ENCODE assay signal across 8 mouse cellular contexts in the genomic region with DNA sequence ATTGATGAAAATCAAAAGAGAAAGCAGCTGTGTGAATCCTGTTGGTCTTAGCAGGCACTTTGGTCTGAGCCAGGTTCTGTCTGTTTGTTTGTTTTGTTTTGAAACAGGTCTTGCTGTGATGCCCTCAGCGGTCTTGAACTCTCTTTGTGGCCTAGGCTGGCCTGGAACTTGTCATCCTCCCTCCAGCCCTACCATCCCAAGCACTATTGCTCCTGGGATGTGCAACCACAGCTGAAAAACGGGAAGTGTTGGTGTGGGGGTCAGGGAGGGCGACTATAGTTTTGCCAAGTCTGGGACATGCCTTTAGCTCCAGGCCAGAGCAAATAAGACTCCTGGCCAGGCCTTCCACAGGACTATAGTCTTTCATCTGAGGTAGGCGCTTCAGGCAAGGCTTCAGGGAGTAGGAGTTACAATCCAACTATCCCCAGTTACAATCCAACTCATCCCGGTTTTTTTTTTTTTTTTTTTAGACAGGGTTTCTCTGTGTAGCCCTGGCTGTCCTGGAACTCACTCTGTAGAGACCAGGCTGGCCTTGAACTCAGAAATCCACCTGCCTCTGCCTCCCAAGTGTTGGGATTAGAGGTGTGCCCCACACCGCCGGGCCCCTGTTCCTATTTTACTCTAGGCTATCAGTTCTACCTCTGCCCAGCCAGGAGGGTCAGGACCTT. TPM values are rescaled to one million over a fixed set of nuclear protein-coding genes. Genes with fewer than 3 reads are reported as not detected.
A peak's percentile ranks its signal among the peaks of the same experiment; 100 is the strongest.
DNase-seq lines count a peak whose midpoint lies in the region; ATAC-seq and TF ChIP-seq lines count a peak whose summit lies in the region.

No protein-coding gene starts in this region.

- DNase-seq in lung, postnatal 0 days (ENCODE audit: low spot score) = no peak
- DNase-seq in lung, postnatal 36 days = no peak
- no peak for DNase-seq in embryonic facial prominence, embryonic 14.5 days (ENCODE audit: low spot score)
- DNase-seq in limb, embryonic 11.5 days (ENCODE audit: low spot score) = no peak
- DNase-seq in thymus, adult 18-20 months = no peak
- no peak for DNase-seq in thymus, postnatal 4 days
- DNase-seq in ovary, postnatal 14 days (ENCODE audit: low spot score) = no peak

- no peaks in the 10 kb centered on the region for H3K36me3 ChIP-seq in lung, postnatal 0 days (ENCODE audit: insufficient read depth, low read length)
- H3K36me3 ChIP-seq in embryonic facial prominence, embryonic 14.5 days (ENCODE audit: control insufficient read depth, insufficient read depth, low read length) = peaks cover 5% of the 10 kb centered on the region; the same call in 1 of the 2 replicates
- no peaks in the 10 kb centered on the region for H3K36me3 ChIP-seq in limb, embryonic 11.5 days (ENCODE audit: control insufficient read depth, insufficient read depth, low read length)
- H3K36me3 ChIP-seq in small intestine, adult 2 months (ENCODE audit: control insufficient read depth, insufficient read depth, low read length) = peaks cover 5% of the 10 kb centered on the region

- 17% methylated on average over 7 of the region's 7 CpGs for WGBS in lung, postnatal 0 days
- WGBS in embryonic facial prominence, embryonic 14.5 days = 40% methylated on average over 7 of the region's 7 CpGs
- WGBS in limb, embryonic 11.5 days = 44% methylated on average over 7 of the region's 7 CpGs
- WGBS in small intestine, adult 2 months = 3% methylated on average over 7 of the region's 7 CpGs

- peaks cover 13% of the 10 kb centered on the region; the same call in 1 of the 2 replicates for H3K4me1 ChIP-seq in lung, postnatal 0 days (ENCODE audit: insufficient read depth, low read depth, low read length)
- peaks cover 28% of the 10 kb centered on the region for H3K4me1 ChIP-seq in embryonic facial prominence, embryonic 14.5 days (ENCODE audit: control insufficient read depth, insufficient read depth, low read length)
- peaks cover 20% of the 10 kb centered on the region for H3K4me1 ChIP-seq in limb, embryonic 11.5 days (ENCODE audit: control insufficient read depth, insufficient read depth, low read length)
- peaks cover 18% of the 10 kb centered on the region for H3K4me1 ChIP-seq in small intestine, adult 2 months (ENCODE audit: control insufficient read depth, insufficient read depth, insufficient read length, low read length)

- TF ChIP-seq EP300 in lung, postnatal 0 days (IDR thresholded peaks at IDR 0.05) = no peak

- no peaks in the 10 kb centered on the region for H3K9me3 ChIP-seq in lung, postnatal 0 days (ENCODE audit: low read length)
- no peaks in the 10 kb centered on the region for H3K9me3 ChIP-seq in embryonic facial prominence, embryonic 14.5 days (ENCODE audit: control insufficient read depth, low read length)
- no peaks in the 10 kb centered on the region for H3K9me3 ChIP-seq in limb, embryonic 11.5 days (ENCODE audit: control insufficient read depth, low read length)

- H3K27ac ChIP-seq in lung, postnatal 0 days (ENCODE audit: low read length) = peak overlapping the region; percentile 94
- H3K27ac ChIP-seq in embryonic facial prominence, embryonic 14.5 days (replicated peaks; ENCODE audit: low read depth, low read length) = peak overlapping the region; percentile 84
- peak overlapping the region; percentile 63; the same call in 1 of the 2 replicates for H3K27ac ChIP-seq in limb, embryonic 11.5 days (replicated peaks; ENCODE audit: low read depth, low read length)
- H3K27ac ChIP-seq in small intestine, adult 2 months (ENCODE audit: insufficient read depth, low read depth, low read length) = peak overlapping the region; percentile 88

- H3K4me3 ChIP-seq in lung, postnatal 0 days (ENCODE audit: low read depth, low read length) = peak overlapping the region; percentile 55
- peak overlapping the region; percentile 48 for H3K4me3 ChIP-seq in embryonic facial prominence, embryonic 14.5 days (ENCODE audit: low read depth, low read length)
- peak overlapping the region; percentile 52 for H3K4me3 ChIP-seq in limb, embryonic 11.5 days (ENCODE audit: low read depth, low read length)
- peak overlapping the region; percentile 79 for H3K4me3 ChIP-seq in small intestine, adult 2 months (ENCODE audit: low read depth, low read length)

- H3K27me3 ChIP-seq in lung, postnatal 0 days (replicated peaks; ENCODE audit: insufficient read depth, low read length) = no peaks in the 10 kb centered on the region
- no peaks in the 10 kb centered on the region for H3K27me3 ChIP-seq in embryonic facial prominence, embryonic 14.5 days (replicated peaks; ENCODE audit: control insufficient read depth, insufficient read depth, low read length)
- no peaks in the 10 kb centered on the region for H3K27me3 ChIP-seq in limb, embryonic 11.5 days (ENCODE audit: control insufficient read depth, insufficient read depth, low read length)
- no peaks in the 10 kb centered on the region for H3K27me3 ChIP-seq in small intestine, adult 2 months (ENCODE audit: control insufficient read depth, insufficient read depth, low read length)

- no peak for TF ChIP-seq POLR2A in small intestine, adult 2 months (IDR thresholded peaks at IDR 0.05; ENCODE audit: low read depth, low read length)

- peak overlapping the region; percentile 69 for H3K9ac ChIP-seq in lung, postnatal 0 days (replicated peaks; ENCODE audit: low read depth)
- peak overlapping the region; percentile 68 for H3K9ac ChIP-seq in embryonic facial prominence, embryonic 14.5 days (ENCODE audit: low read depth, low read length)
- peak overlapping the region; percentile 74 for H3K9ac ChIP-seq in limb, embryonic 11.5 days (ENCODE audit: low read length)

- peak overlapping the region; percentile 76 for H3K4me2 ChIP-seq in lung, postnatal 0 days (replicated peaks; ENCODE audit: low read depth, low read length)
- H3K4me2 ChIP-seq in embryonic facial prominence, embryonic 14.5 days (ENCODE audit: low read depth, low read length) = peak overlapping the region; percentile 64
- peak overlapping the region; percentile 64 for H3K4me2 ChIP-seq in limb, embryonic 11.5 days (ENCODE audit: low read depth, severe bottlenecking)

- no peak for ATAC-seq in lung, postnatal 0 days
- ATAC-seq in embryonic facial prominence, embryonic 14.5 days (ENCODE audit: low read depth) = no peak
- ATAC-seq in limb, embryonic 11.5 days (ENCODE audit: insufficient number of reproducible peaks, low FRiP score, low TSS enrichment, low read depth) = peak; percentile 4; the same call in 1 of the 2 replicates

- TF ChIP-seq CTCF in lung, postnatal 0 days (IDR thresholded peaks at IDR 0.05) = no peak
- TF ChIP-seq CTCF in small intestine, adult 2 months (IDR thresholded peaks at IDR 0.05; ENCODE audit: extremely low read depth, insufficient read length, insufficient replicate concordance, low read depth, low read length) = no peak

RNA-seq across cellular contexts. Expression of gene Pml, which starts 0.7 kb away (rescaled TPM):
- polyA plus RNA-seq in lung, postnatal 0 days (2015; fragmentation: Nextera tagmentation; extraction: Ambion mirVana) = 6.4 and 6.8 TPM in 2 replicates
- 14.6 and 15.3 TPM in 2 replicates for polyA plus RNA-seq in embryonic facial prominence, embryonic 14.5 days (2014; fragmentation: Nextera tagmentation; extraction: Ambion mirVana)
- 18.7 and 19.6 TPM in 2 replicates for polyA plus RNA-seq in limb, embryonic 11.5 days (2014; fragmentation: Nextera tagmentation; extraction: Ambion mirVana)
- 18.4 and 45.0 TPM in 2 replicates for polyA plus RNA-seq in small intestine, adult 2 months (2012; rRNA removed)

RNA-seq across cellular contexts. Expression of gene Stoml1, which starts 4.1 kb away (rescaled TPM):
- 30.8 and 34.3 TPM in 2 replicates for polyA plus RNA-seq in lung, postnatal 0 days (2015; fragmentation: Nextera tagmentation; extraction: Ambion mirVana)
- 25.0 and 34.1 TPM in 2 replicates for polyA plus RNA-seq in embryonic facial prominence, embryonic 14.5 days (2014; fragmentation: Nextera tagmentation; extraction: Ambion mirVana)
- 19.2 and 24.3 TPM in 2 replicates for polyA plus RNA-seq in limb, embryonic 11.5 days (2014; fragmentation: Nextera tagmentation; extraction: Ambion mirVana)
- 9.9 and 21.3 TPM in 2 replicates for polyA plus RNA-seq in small intestine, adult 2 months (2012; rRNA removed)

RNA-seq across cellular contexts. Expression of gene Islr2, which starts 44.8 kb away (rescaled TPM):
- not detected in 2 replicates for polyA plus RNA-seq in lung, postnatal 0 days (2015; fragmentation: Nextera tagmentation; extraction: Ambion mirVana)
- 2.5 and 3.1 TPM in 2 replicates for polyA plus RNA-seq in embryonic facial prominence, embryonic 14.5 days (2014; fragmentation: Nextera tagmentation; extraction: Ambion mirVana)
- polyA plus RNA-seq in limb, embryonic 11.5 days (2014; fragmentation: Nextera tagmentation; extraction: Ambion mirVana) = 0.48 and 0.60 TPM in 2 replicates
- 0.91 and 1.3 TPM in 2 replicates for polyA plus RNA-seq in small intestine, adult 2 months (2012; rRNA removed)

RNA-seq across cellular contexts. Expression of gene Islr, which starts 44.8 kb away (rescaled TPM):
- polyA plus RNA-seq in lung, postnatal 0 days (2015; fragmentation: Nextera tagmentation; extraction: Ambion mirVana) = 21.6 and 28.5 TPM in 2 replicates
- polyA plus RNA-seq in embryonic facial prominence, embryonic 14.5 days (2014; fragmentation: Nextera tagmentation; extraction: Ambion mirVana) = 118 and 137 TPM in 2 replicates
- polyA plus RNA-seq in limb, embryonic 11.5 days (2014; fragmentation: Nextera tagmentation; extraction: Ambion mirVana) = 30.8 and 37.6 TPM in 2 replicates
- polyA plus RNA-seq in small intestine, adult 2 months (2012; rRNA removed) = 27.5 and 31.4 TPM in 2 replicates
